Mouse (Mus musculus): Measurements from ENCODE around the gene Nrp1. TPM values are rescaled to one million over a fixed set of nuclear protein-coding genes. Genes with fewer than 3 reads are reported as not detected.

Nrp1 gene
- total RNA-seq (2017), result 2.1 and 2.4 TPM in 2 replicates

DNA sequence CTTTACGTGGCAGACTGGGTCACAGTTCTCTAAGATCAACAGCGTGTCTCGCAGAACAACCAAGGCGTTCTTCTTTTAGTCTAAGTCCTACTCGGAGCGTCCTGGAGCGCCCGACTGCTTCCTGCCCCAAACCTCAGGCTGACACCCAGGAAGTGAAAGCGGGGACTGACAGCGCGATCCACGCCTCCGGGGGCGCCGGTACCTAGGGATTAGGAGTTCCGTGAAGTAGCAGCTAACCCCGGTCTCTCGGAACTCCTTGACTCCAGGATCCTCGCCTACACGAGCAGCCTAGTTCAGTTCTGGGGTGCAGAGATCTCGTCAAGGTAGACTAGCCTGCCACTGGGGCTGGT lies at the start of gene Nrp1:
Gene Nrp1 (plus strand): TSS at position 199 of the 350 bp plus-strand sequence.
- peak; percentile 5 to 9; a peak in 1 of 4 replicates for ATAC-seq (replicated peaks in 1 of 2; ENCODE audit: insufficient read depth in 1 of 2, low FRiP score in 2 of 2, low TSS enrichment in 1 of 2, low read depth in 1 of 2, poor library complexity in 2 of 2, severe bottlenecking in 2 of 2)

DNA sequence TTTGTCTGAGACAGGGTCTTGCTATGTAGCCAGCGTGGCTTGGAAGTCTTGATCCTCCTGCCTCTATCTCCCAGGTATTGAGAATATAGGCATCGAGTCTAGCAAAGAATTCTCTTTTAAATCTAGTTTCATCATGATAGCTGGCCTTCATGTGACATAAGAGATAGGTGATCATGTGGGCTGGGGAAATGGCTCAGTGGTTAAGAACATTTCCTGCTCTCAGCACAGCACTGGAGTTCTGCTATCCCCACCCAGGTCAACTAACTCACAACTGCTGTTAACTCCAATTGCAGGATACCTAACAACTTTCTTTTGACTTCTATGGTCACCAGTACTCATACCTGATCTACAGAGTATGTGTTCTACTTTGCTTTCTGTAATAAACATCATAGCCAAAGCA lies 37.6 kb upstream of the Nrp1 start:
- peak in 1 of 2 experiments; percentile 39; a peak in 1 of 4 replicates for ATAC-seq (replicated peaks in 1 of 2; ENCODE audit: insufficient read depth in 1 of 2, low FRiP score in 2 of 2, low TSS enrichment in 1 of 2, low read depth in 1 of 2, poor library complexity in 2 of 2, severe bottlenecking in 2 of 2)

DNA sequence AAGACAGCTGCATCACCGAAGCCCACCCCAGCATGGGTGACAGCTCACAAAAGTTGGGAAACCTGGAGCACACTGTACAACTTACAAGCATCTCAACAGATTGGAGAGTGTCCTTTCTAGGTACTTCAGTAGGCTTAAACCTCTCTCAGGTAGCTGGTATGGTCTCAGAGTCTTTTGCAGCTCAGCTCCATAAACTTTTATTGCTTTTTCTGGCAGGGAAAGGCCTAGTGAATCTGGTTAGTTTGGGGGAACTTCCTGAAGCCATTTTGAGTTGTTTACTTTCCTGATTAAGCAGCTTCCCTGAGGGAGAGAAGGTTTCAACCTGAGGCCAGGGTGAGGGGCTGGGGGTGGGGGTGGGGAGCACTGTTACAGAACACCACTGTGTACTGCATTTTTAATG lies 31.1 kb upstream of the Nrp1 start:
- no peak for ATAC-seq (replicated peaks in 1 of 2; ENCODE audit: insufficient read depth in 1 of 2, low FRiP score in 2 of 2, low TSS enrichment in 1 of 2, low read depth in 1 of 2, poor library complexity in 2 of 2, severe bottlenecking in 2 of 2)

DNA sequence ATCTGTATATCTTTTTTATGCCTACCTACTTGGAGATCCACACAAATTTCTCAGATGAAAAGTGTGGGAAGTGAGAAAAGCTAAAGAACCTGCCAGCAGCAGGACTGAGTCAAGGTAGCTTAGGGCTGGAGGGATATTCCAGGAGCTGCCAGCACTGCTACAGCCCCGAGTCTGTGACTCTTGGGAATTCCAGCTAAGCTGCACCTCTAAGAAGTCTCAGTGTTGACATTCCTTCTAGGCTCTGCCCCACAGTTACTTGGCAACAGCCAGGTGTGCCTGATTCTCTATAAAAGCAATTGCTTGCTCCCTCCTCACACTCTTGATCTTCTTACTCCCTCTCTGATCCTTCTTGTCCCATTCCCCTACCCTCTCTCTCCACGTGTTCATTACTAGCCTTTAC lies 30.5 kb upstream of the Nrp1 start:
- no peak for ATAC-seq (replicated peaks in 1 of 2; ENCODE audit: insufficient read depth in 1 of 2, low FRiP score in 2 of 2, low TSS enrichment in 1 of 2, low read depth in 1 of 2, poor library complexity in 2 of 2, severe bottlenecking in 2 of 2)

DNA sequence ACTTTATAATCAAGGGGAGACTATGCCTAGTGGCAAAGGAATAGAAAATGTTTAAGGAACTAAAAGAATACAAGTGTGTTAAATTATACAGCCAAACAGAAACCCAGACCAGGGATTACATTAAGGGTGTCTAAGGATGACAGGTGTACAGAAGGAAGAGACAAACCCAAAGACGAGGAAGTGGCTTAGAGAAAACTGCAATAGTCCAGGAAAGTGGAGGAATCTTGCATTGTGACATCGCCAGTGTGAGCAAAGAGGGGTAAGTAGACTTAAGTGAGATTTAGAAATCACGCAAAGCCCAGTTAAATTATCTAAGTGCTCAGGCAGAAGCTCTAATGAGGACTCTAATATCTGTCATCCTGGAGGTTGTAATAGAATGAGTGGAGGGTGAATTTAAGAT lies 28.9 kb upstream of the Nrp1 start:
- ATAC-seq (replicated peaks in 1 of 2; ENCODE audit: insufficient read depth in 1 of 2, low FRiP score in 2 of 2, low TSS enrichment in 1 of 2, low read depth in 1 of 2, poor library complexity in 2 of 2, severe bottlenecking in 2 of 2), result peak in 1 of 2 experiments; percentile 60; a peak in 1 of 4 replicates

DNA sequence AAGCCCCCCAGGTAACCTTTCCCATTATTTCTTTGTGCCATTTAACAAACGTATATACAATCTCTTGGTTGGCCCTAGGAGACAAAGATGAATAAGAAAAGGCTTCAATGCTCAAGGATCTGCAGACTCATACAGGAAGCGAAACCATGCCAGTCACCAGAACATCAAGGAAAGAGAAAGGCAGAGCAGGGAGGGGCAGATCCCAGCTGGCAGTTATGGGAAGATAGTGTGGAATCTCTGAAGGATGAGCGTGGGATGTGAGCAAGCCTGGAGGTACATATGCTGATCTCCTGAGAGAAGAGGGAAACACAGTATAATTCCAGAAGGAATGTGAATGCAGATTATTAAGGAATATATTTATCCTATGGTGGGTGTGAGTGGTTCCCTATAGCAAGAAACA lies 22.4 kb upstream of the Nrp1 start:
- ATAC-seq (replicated peaks in 1 of 2; ENCODE audit: insufficient read depth in 1 of 2, low FRiP score in 2 of 2, low TSS enrichment in 1 of 2, low read depth in 1 of 2, poor library complexity in 2 of 2, severe bottlenecking in 2 of 2), result no peak

DNA sequence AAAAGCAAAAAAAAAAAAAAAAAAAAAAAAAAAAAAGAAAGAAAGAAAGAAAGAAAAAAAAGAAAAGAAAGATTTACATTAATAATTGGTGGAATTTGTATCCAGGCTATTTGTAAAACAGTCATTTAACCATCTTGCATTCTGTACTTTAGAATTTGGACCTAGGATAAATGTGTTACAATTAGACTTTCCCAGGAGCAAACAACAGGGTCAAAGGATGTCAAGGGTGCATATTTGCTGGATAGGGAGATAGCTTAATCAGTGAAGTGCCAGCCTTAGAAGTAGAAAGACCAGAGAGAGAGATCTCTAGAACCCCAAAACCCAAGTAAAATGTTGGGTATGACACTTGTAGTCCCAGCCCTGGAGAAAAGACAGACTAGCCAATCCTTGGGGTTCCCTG lies 19.5 kb upstream of the Nrp1 start:
- no peak for ATAC-seq (replicated peaks in 1 of 2; ENCODE audit: insufficient read depth in 1 of 2, low FRiP score in 2 of 2, low TSS enrichment in 1 of 2, low read depth in 1 of 2, poor library complexity in 2 of 2, severe bottlenecking in 2 of 2)

DNA sequence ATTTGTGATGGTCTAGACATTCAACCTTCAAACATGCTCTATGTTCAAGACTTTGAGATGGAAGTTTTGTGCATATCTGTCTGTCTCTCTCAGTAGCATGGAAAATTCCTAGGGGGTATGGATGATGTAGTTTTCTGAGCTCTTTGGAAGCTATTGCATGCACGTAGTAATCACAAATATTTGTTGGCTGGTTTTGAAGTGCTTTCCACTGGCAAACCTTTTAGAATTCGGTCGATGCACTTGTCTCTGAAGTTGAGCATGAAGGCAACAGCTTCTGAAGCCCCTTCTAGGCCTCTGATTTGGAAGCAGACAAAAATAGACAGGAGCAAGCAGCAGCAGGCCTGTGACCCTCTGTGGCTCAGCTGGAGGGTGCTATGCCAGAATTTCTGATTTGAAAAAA lies 18.9 kb upstream of the Nrp1 start:
- ATAC-seq (replicated peaks in 1 of 2; ENCODE audit: insufficient read depth in 1 of 2, low FRiP score in 2 of 2, low TSS enrichment in 1 of 2, low read depth in 1 of 2, poor library complexity in 2 of 2, severe bottlenecking in 2 of 2), result no peak

DNA sequence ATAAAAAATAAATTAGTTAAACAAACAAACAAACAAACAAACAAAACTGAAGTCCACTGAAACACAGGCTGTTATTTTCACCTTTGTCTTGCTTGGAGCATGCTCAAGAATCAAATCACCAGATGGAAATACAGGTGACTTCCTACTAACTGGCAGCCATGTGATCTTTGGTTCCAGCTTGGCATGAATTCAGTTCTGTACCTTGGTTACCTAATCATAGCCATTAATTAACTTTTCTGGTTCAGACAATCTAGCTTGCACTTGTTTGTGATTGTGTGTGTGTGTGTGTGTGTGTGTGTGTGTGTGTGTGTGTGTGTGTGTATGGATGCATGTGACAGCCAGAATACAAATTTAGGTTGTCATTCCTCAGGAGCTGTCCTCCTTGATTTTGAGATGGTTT lies 8.0 kb upstream of the Nrp1 start:
- ATAC-seq (replicated peaks in 1 of 2; ENCODE audit: insufficient read depth in 1 of 2, low FRiP score in 2 of 2, low TSS enrichment in 1 of 2, low read depth in 1 of 2, poor library complexity in 2 of 2, severe bottlenecking in 2 of 2), result no peak

DNA sequence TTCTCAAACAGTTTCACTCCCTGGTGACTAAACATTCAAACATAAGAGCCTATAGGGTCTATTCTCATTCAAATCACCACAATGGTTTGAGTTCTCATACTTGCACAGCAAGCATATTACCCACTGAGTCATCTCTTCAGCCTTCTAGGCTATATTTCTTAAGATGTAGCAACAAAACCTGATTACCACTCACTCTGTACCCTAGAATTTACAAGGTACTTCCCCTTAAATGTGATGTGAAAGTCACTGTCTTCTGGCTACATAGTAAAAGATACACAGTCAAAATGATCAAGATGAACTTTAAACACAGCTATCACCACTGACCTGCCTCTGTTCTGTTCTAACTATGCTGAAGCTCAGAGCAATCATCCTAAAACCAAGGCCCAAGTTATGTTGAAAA lies 7.2 kb upstream of the Nrp1 start:
- ATAC-seq (replicated peaks in 1 of 2; ENCODE audit: insufficient read depth in 1 of 2, low FRiP score in 2 of 2, low TSS enrichment in 1 of 2, low read depth in 1 of 2, poor library complexity in 2 of 2, severe bottlenecking in 2 of 2), result no peak

DNA sequence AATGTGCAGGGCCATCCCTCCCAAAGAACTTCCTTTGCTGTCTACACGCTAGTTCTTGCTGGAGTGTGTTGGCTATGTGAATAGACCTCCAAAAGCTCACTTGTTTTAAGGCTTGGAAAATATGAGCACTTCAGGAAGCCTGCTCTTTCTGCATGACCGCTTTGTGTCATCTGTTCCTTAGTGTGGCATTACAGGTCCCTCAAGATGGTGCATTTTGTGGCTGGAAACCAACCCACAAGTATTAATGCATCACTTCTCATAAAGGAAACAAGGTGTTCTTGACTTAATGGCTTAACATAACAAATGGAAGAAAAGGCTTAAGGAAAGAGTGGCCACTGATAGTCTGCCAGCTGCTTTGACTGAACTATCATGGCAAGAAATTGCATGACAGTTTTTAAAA lies 5.6 kb upstream of the Nrp1 start:
- ATAC-seq (replicated peaks in 1 of 2; ENCODE audit: insufficient read depth in 1 of 2, low FRiP score in 2 of 2, low TSS enrichment in 1 of 2, low read depth in 1 of 2, poor library complexity in 2 of 2, severe bottlenecking in 2 of 2), result no peak

DNA sequence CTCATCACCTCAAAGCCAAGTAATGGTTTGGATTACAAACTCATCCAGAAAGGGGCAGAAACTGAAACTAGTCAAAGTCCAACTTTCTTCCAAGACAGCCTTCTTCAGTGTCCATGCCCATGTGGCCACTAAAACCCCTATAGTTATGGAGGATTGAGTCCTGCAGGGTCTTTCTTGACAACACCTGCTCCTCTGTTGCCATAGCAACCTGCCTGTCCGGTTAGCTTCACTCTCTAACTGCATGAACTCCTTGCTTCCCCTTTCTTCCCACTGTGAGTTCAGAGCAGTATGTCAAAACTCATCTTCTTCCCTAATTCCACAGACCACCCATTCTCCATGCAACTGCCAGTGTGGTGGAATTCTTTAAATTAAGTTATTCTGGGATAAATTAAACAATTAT lies 4.4 kb upstream of the Nrp1 start:
- no peak for ATAC-seq (replicated peaks in 1 of 2; ENCODE audit: insufficient read depth in 1 of 2, low FRiP score in 2 of 2, low TSS enrichment in 1 of 2, low read depth in 1 of 2, poor library complexity in 2 of 2, severe bottlenecking in 2 of 2)

DNA sequence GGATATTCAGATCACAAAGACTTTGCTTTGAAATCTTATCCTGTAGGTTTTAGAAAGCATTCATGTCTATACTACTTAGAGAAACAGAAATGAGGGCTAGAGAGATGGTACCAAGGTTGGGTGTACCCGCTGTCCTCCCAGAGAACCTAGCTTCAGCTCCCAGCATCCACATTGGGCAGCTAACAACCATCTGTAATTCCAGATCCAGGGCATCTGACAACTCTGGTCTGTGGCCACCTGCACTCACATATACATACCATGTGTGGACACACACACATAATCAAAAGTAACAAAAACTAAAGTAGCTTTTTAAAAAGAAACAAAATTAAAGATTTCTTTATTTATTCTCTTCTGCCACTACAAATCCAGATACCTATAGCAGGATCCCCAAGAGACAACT lies 3.3 kb upstream of the Nrp1 start:
- no peak for ATAC-seq (replicated peaks in 1 of 2; ENCODE audit: insufficient read depth in 1 of 2, low FRiP score in 2 of 2, low TSS enrichment in 1 of 2, low read depth in 1 of 2, poor library complexity in 2 of 2, severe bottlenecking in 2 of 2)

DNA sequence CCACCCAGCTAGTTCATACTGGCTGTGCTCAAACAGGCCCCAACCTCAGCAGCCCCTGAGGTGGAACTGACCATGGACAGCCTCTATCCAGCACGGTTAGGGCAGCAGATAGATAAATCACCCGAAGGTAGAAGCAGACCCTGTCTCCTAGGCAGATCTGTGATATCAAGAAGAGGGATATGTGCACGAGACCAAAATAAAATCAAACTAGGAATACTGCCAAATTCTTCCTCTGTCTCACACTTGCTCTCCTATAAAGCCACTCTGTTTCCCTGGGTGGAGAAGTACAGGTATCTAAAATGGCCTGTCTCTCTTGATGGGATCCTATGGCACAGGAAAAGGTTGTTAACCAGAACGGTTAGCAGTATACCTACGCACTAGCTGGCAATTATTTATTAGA lies 2.2 kb upstream of the Nrp1 start:
- ATAC-seq (replicated peaks in 1 of 2; ENCODE audit: insufficient read depth in 1 of 2, low FRiP score in 2 of 2, low TSS enrichment in 1 of 2, low read depth in 1 of 2, poor library complexity in 2 of 2, severe bottlenecking in 2 of 2), result no peak

DNA sequence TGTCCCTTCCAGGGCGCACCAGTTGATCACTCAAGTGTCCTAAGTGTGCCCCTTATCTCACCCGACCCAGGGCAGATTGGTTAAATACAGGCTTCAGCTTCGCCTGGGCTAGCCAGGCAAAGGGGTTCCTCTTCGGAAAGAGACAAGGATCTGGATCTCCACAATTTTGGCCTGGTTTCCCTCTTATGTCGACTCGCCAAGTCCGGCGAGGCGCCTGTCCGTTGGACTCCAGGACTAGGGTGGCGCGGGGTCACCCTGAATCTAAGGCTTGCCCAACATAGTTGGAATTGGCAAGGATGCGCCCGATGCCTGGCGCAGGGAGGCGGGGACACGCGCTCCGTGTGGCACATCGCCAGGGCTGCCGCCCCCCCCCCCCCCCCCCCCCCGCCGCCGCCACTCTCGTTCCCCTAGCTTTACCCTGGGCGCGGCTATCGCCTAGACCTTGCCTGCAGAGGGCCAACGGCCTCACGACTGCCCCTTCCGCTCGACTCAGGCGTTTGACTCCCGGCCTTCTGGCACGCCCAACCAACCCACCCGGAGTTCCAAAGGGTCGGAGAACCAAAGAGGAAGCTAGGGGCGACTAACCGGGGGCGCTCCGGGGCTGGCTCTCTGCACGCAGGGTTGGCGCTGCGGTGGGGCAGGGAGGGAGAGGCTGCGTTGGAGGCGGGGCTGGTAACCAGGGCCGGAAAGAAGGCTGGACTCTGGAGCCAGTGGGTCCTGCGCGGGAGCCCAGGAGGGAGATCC lies 1.4 kb upstream of the Nrp1 start:
- ATAC-seq (replicated peaks in 1 of 2; ENCODE audit: insufficient read depth in 1 of 2, low FRiP score in 2 of 2, low TSS enrichment in 1 of 2, low read depth in 1 of 2, poor library complexity in 2 of 2, severe bottlenecking in 2 of 2), result peak; percentile 56 to 69

DNA sequence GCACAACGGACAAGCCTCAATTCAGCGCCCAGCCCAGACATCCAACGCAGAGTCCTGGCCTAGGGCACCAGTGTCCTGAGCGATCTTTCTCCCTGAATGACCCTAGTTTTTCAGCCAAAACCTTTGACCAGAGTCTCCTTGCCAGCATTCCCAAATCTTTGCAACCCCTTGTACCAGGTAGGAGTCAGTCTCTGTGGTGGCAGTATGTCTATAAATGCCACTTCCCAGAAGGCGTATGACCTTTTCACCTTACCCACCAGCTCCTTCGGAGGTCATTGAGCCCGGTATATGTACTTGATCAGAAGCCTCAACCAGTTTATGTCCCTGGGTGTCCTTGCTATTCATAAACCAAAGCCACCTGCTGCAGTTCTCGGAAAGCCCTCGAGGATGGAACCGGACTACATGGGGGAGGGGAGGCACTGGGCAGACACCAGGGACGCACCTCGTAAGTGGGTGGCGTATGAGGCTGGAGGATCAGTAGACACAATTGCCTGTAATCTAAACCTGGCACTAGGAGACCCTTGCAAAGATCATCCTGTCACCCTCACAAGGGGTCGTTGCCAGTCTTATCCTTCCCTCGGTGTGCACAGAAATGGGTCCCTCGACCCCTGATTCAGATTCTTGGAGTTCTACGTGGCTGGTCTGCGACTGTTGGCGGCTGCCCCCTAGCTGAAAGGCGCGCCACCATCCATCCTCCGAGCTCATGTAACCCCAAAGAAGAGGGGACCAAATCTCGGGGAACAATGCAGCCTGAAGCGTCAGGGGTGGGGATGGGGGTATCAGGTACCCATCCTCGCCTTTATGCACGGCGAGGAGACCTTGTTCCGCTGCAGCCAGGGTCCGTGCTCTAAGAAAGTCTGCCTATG lies 631 bp upstream of the Nrp1 start:
- ATAC-seq (replicated peaks in 1 of 2; ENCODE audit: insufficient read depth in 1 of 2, low FRiP score in 2 of 2, low TSS enrichment in 1 of 2, low read depth in 1 of 2, poor library complexity in 2 of 2, severe bottlenecking in 2 of 2), result 0 out of 4 replicates have a peak, but pooled peaks have one; percentile 25 to 34

DNA sequence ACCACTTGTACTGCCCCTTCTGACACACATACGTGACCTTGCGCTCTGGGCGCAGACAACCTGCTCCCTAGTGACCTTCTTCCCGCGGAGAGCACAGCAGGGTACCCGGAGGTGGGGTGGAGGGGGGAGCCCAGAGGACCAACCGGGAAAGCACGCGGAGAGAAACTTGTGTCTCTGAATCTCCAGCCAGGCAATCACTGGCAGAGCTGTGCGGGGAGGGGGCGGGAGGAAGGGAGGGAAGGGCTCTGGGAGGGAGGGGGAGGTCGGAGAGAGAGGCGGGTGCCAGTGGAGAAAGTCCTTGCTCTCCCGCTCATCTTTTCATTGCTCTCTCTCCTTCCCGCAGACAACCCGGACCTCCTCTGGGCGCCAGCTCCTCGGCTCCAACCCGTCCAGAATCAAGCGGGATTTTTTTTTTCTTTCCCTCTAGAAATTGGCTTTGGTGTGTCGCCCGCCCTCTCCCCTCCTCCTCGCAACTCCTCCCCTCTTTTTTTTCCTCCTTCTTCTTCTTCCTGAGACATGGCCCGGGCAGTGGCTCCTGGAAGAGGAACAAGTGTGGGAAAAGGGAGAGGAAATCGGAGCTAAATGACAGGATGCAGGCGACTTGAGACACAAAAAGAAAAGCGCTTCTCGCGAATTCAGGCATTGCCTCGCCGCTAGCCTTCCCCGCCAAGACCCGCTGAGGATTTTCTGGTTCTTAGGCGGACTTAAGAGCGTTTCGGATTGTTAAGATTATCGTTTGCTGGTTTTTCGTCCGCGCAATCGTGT lies 534 bp downstream of the Nrp1 start:
- ATAC-seq (replicated peaks in 1 of 2; ENCODE audit: insufficient read depth in 1 of 2, low FRiP score in 2 of 2, low TSS enrichment in 1 of 2, low read depth in 1 of 2, poor library complexity in 2 of 2, severe bottlenecking in 2 of 2), result no peak

Data from hematopoietic stem cell, adult 5-6 weeks (primary cell).